Mouse (Mus musculus): Measurements from ENCODE around the gene Ubr3.
A peak's percentile ranks its signal among the peaks of the same experiment; 100 is the strongest.

Ubr3 gene

GRCm38 (mm10) chr2:69897039-69897617 lies at the start of gene Ubr3:
Gene Ubr3 (plus strand): TSS chr2:69897246.
- peak; percentile 97 for DNase-seq (ENCODE audit: extremely low spot score, low spot score)

DNA sequence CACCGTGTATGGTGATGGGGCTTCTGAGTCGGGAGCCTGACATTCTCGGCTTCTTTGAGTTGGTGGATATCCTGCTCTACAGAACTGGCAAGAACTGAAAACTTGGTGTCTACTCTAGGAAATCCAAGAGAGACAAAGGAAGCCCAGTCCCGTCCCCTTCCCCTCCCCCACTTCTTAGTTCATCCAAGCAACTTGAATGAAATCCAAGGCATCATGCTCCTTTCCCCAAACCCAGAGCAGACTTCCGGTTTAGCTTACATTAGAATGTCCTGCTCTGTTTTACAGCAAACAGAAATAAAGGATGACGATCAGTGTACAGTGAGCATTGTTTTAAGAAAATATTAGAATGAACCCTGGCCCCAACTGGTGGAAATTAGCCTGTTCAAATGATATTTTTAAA lies 47.8 kb upstream of the Ubr3 start:
- no peak for DNase-seq (ENCODE audit: extremely low spot score, low spot score)

DNA sequence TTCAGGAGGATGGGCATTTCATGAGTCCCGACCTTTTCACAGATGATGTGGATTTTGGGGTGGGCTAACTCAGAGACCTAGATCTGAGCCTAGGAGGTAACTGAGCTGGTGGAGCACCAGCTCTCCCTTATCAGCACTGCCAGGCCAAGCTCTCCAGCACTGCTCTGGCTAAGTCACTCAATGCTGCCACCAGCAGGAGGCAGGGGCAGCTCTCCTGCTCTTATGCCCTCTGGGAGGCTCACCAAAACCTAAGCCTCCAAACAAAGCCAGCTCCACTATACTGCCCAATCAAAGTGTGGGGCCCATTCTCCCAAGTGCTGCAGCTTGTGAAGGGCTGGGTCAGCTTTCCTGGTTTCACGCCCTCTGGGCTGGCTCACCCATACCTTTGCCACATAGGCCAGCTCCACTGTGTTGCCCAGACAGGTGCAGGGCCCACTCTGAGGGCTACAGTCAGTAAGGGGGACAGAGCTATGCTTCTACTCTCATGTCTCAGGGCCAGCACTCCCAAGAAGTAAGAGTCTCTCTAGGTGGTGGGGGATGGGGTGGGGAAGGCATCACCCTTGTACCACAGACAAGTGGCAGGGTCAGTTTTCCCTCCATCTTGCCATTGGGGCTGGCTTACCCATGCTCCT lies 45.5 kb upstream of the Ubr3 start:
- no peak for DNase-seq (ENCODE audit: extremely low spot score, low spot score)

DNA sequence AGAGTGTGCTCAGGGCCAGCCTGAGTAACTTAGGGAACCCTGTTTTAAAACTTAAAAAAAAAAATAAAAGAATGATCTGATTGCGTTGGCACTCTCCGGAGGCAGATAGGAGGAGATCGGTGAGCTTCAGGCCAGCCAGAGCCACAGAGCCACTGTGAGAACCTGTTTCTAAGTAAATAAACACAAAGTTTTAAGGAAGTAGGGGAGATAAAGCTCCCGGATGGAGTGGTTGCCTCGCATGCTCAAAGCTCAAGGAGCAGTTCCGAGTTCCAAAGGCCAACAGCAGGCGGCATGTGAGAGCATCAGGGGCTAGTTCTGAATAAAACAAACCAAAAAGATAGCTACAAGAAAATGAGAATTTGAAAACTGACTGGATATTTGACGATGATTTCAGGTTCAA lies 40.7 kb upstream of the Ubr3 start:
- no peak for DNase-seq (ENCODE audit: extremely low spot score, low spot score)

DNA sequence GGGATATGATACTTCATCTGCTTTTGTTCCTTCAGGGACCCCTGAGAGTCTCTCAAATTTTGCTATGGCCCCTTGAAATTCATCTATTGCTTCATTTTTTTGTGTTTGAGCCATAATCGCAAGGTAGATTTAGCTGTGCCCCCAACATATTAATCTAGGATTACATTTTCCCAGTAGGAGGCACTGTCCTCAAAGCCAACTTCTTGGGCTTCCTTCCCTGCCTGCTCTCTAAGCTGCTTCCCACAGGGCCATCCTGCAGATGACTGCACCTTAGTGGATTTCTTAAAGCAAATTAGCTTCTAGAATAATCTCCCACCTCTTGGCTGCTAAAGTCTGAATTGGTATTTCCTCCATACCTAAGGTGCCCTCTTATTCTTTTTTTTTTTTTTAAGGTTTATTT lies 39.2 kb upstream of the Ubr3 start:
- no peak for DNase-seq (ENCODE audit: extremely low spot score, low spot score)

DNA sequence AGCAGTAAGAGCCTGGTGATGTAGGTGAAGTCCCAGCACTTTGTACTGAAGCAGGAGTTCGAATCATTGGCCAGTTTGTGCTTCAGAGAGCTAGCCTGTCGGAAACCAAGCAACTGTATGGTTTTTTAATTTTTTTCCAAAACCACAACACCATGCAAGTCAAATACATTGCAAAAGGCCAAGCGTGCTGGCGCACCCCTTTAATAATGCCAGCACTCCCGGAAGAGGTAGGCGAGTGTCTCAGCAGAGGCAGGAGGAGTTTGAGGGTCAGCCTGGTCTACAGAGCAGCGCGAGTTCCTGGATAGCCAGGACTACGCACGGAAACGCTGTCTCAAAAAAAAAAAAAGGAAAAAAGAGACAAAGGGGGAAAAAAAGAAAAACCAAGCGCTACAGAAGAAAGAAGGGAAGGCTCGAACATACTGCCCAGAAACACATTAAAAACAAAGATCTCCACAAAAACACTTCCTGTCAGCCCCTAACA lies 36.0 kb upstream of the Ubr3 start:
- DNase-seq (ENCODE audit: extremely low spot score, low spot score), result peak; percentile 40

- peak; percentile 88 for DNase-seq (ENCODE audit: extremely low spot score, low spot score)
Measured at GRCm38 (mm10) chr2:69861485-69862091, 35.5 kb upstream of the Ubr3 start, which contains the start of gene Ssb. Gene Ssb (plus strand): TSS chr2:69861562.

DNA sequence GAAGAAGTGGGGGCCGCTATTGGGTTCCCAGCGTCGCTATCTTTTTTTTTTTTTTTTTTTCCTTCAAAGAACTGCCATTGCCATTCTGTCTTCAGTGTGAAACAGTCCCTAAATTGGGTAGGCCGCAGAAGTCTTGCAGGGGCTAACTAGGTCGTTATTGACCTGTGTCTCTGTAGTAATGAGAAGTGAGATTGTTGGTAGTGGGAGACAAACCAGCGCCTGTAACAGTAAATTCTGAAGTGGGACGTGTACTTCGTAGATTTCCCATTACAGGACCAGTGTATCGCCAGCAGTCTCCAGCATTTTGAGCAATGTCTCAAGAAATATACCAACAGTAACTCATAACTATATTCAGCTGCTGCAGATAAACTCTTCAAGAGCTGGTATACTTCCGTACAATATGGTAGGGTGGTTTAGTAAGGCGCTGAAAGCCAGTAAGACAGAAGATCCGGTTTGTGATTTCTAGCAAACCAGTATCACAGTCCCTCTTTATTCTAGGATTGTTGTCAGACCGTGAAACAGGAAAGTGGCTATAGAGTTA lies 34.9 kb upstream of the Ubr3 start:
- no peak for DNase-seq (ENCODE audit: extremely low spot score, low spot score)

GRCm38 (mm10) chr2:69883990-69884391 lies 13.1 kb upstream of the Ubr3 start:
- DNase-seq (ENCODE audit: extremely low spot score, low spot score), result no peak

GRCm38 (mm10) chr2:69884581-69884980 lies 12.5 kb upstream of the Ubr3 start:
- DNase-seq (ENCODE audit: extremely low spot score, low spot score), result no peak

DNA sequence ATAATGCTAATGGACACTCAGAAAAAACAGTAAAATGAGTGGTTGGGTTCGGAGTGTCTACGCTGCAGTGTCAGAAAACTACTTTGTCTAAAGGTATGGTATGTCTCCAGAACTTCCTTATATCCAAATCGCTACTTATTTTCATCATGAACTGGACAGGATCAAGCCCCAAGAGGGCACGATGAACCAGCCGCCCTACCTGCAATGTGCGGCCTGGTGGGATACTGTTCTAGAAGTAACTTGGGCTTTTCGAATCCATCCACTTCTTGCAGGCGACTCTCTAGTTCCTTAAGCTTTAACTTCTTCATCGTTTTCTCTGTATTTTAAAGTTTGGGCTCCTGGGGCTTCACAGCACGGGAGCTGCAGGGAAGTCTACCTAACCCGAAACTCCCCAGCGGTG lies 12.0 kb upstream of the Ubr3 start:
- no peak for DNase-seq (ENCODE audit: extremely low spot score, low spot score)

DNA sequence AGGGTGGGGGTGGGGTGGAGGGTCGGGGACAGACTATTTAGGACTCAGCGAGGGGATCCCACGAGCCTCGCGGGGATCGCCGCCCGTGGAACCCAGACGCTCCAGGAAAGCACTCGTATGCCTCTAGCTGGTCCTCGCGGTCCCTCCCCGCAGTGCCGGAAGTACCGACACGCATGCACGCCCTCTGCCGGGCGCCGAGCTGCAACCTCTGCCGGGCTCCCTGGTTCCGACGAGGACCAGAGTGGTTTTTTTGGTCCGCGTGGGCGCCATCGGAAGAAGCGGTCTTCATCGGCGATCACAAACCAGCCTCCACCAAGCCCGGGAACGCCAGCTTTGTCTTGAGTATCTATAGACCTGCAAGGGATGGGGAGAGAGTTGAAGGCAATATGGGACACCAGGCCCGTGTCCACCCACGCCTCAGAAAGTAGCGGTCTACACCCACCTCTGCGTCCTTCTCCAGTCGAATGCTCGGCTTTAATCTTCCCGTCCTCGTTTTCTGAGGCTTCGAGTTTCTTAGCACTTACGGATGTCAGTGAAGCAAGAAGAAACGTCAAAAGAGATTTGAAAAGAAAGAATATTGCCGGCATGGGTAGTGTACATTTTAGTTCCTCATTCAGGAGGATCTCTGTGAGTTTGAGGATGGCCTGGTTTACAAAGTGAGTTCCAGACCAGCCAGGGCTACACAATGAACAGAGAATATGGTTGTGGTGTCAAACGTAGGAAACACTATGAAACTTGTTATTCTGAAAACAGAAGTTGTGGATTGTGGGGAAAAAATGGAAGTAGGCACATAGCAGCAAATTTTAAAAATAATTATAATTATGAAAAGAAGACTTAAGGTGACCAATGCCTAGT lies 11.4 kb upstream of the Ubr3 start, which contains the start of gene Mettl5:
TSS of gene Mettl5 (minus strand) at position 165 of the 855 bp plus-strand sequence.
- DNase-seq (ENCODE audit: extremely low spot score, low spot score), result peak; percentile 86

GRCm38 (mm10) chr2:69888957-69889356 lies 8.1 kb upstream of the Ubr3 start:
- DNase-seq (ENCODE audit: extremely low spot score, low spot score), result no peak

DNA sequence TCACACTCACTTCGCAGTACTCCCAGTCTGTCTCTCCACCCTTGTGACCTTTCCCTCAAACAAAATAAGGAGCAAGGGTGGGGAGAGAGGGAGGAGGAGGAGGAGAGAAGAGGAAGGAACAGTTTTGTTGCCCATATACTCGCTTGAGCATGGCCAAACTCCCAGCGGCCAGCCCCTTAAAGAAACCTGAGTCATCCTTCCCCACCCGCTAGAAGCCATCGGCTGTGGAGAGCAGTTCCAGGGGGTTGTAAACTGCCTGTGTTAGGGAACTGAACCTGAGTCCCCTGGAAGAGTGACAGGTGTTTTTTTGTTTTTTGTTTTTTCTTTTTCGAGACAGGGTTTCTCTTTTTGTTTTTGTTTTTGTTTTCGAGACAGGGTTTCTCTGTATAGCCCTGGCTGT lies 6.2 kb upstream of the Ubr3 start:
- DNase-seq (ENCODE audit: extremely low spot score, low spot score), result no peak

- no peak for DNase-seq (ENCODE audit: extremely low spot score, low spot score)
Measured at GRCm38 (mm10) chr2:69893145-69893544, 3.9 kb upstream of the Ubr3 start.

DNA sequence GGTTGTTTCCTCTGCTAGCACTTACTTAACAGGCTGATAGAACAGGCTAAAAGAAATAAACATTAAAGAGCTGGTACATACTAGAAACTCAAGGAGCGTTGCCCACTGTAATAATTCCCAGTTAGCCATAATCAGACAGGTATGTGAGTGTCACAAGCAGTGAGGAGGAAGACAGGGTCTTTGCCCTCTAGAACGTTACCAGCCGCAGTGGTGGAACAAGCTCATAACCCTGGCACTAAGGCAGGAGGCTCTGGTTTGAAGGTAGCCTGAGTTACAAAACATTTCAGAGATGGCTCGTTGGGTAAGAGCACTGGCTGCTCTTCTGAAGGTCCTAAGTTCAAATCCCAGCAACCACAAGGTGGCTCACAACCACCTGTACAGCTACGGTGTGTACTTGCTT lies 3.2 kb upstream of the Ubr3 start:
- no peak for DNase-seq (ENCODE audit: extremely low spot score, low spot score)

GRCm38 (mm10) chr2:69895502-69896223 lies 1.4 kb upstream of the Ubr3 start:
- DNase-seq (ENCODE audit: extremely low spot score, low spot score), result no peak

DNA sequence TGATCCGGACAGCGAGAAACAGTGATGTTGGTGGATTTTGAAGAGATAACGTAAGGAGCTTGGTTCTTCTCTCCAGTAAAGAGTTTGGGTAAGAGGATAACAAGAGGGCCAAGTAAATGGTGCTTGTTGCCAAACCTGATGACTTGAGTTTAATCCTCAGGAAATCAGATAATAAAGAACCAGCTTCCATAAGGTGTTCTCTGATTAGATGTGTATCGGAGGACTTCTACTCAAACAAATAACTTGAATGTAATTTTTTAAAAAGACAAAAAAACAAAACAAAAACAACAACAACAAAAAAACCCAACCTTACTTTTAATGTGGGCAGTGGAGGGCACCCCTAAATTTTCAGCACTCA lies 843 bp upstream of the Ubr3 start:
- no peak for DNase-seq (ENCODE audit: extremely low spot score, low spot score)

DNA sequence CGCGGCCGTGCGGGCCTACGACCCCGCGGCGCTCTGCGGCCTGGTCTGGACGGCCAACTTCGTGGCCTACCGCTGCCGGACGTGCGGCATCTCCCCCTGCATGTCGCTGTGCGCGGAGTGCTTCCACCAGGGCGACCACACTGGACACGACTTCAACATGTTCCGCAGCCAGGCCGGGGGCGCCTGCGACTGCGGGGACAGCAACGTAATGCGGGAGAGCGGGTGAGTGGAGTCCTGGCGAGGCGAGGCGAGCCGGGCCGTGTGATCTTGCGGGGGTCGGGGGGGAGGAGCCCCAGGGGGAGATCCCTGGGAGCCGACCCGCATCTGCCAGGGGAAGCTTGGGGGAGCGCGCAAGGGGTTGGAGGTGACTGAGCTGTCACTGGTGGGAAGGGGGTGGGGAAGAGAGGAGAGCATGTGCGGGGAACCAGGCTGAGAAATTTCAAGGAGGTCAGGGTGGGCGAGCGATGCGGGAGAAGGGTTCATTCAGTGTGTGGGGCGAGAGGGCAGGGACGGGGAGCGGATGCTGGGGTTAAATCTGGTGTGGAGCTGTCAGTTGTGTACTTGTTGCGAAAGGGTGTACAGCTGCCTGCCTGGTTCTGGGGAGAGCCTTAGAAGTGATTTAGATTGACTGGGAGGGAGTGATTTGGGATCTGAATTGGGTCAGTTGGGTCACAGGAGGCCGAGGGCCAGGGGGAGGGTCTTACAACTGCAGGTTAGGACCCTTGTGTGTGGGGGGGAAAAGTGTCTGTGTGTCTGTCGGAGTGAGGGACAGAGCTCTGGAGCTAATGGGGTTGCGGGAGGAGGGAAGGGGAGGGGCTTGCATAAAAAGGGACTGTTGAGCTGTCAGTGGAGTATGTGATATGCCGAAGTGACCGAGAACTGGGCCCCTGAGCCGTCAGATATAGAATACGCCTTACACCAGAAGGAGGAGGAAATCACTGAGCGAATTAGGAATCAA lies 851 bp downstream of the Ubr3 start:
- peak; percentile 74 for DNase-seq (ENCODE audit: extremely low spot score, low spot score)

- no peak for DNase-seq (ENCODE audit: extremely low spot score, low spot score)
Measured at GRCm38 (mm10) chr2:69903541-69903940, 6.5 kb downstream of the Ubr3 start.
